Mouse (Mus musculus) T-helper 17 cell (primary cell): ENCODE results near the gene Tes3-ps.

Source experiments
- in situ Hi-C, 2 experiments: fragments of 300-600 bp; cut with MboI, MseI; formaldehyde crosslinking; loops; 1 replicate in 1 of 2; 2 replicates in 1 of 2; pipeline ENCODE4 v1.15.1; 2025; ENCODE audit warnings: high pct_unique_total_duplicates in 2 of 2

Gene Tes3-ps

GRCm38 (mm10) chr13:49492376-49493368, at the start of gene Tes3-ps:
Gene Tes3-ps, plus strand, starts transcription at chr13:49493318.
- in situ Hi-C loops = no loop called here

GRCm38 (mm10) chr13:49444451-49444850, 48.7 kb upstream of the Tes3-ps start:
- in situ Hi-C loops = no loop called here

GRCm38 (mm10) chr13:49449318-49449749, 43.8 kb upstream of the Tes3-ps start:
- in situ Hi-C loops = loop anchor here in 1 of 2 experiments (5.0 kb wide), 1 partner anchor 193 kb away; no protein-coding TSS in a partner anchor

- in situ Hi-C loops = no loop called here
Observed at GRCm38 (mm10) chr13:49460276-49460675, 32.8 kb upstream of the Tes3-ps start.

GRCm38 (mm10) chr13:49460692-49461414, 32.3 kb upstream of the Tes3-ps start:
- in situ Hi-C loops = no loop called here

- in situ Hi-C loops = no loop called here
Observed at GRCm38 (mm10) chr13:49461458-49462132, 31.5 kb upstream of the Tes3-ps start.

GRCm38 (mm10) chr13:49462921-49463320, 30.2 kb upstream of the Tes3-ps start:
- in situ Hi-C loops = no loop called here

- in situ Hi-C loops = no loop called here
Observed at GRCm38 (mm10) chr13:49465875-49466274, 27.2 kb upstream of the Tes3-ps start.

- in situ Hi-C loops = no loop called here
Observed at GRCm38 (mm10) chr13:49466393-49467075, 26.6 kb upstream of the Tes3-ps start.

GRCm38 (mm10) chr13:49467585-49467984, 25.5 kb upstream of the Tes3-ps start:
- in situ Hi-C loops = no loop called here

GRCm38 (mm10) chr13:49469002-49469401, 24.1 kb upstream of the Tes3-ps start:
- in situ Hi-C loops = no loop called here

GRCm38 (mm10) chr13:49470319-49470718, 22.8 kb upstream of the Tes3-ps start:
- in situ Hi-C loops = no loop called here

GRCm38 (mm10) chr13:49470806-49471205, 22.3 kb upstream of the Tes3-ps start:
- in situ Hi-C loops = no loop called here

GRCm38 (mm10) chr13:49471981-49472675, 21.0 kb upstream of the Tes3-ps start:
- in situ Hi-C loops = no loop called here

- in situ Hi-C loops = no loop called here
Observed at GRCm38 (mm10) chr13:49472676-49473005, 20.5 kb upstream of the Tes3-ps start.

GRCm38 (mm10) chr13:49477887-49478286, 15.2 kb upstream of the Tes3-ps start:
- in situ Hi-C loops = no loop called here

- in situ Hi-C loops = no loop called here
Observed at GRCm38 (mm10) chr13:49478851-49479374, 14.2 kb upstream of the Tes3-ps start.

GRCm38 (mm10) chr13:49479399-49479798, 13.7 kb upstream of the Tes3-ps start:
- in situ Hi-C loops = no loop called here

GRCm38 (mm10) chr13:49480057-49480456, 13.1 kb upstream of the Tes3-ps start:
- in situ Hi-C loops = loop anchor here in 1 of 2 experiments (10.0 kb wide), 1 partner anchor 1495 kb away; no protein-coding TSS in a partner anchor

GRCm38 (mm10) chr13:49480551-49480950, 12.6 kb upstream of the Tes3-ps start:
- in situ Hi-C loops = loop anchor here in 1 of 2 experiments (10.0 kb wide), 1 partner anchor 1494 kb away; no protein-coding TSS in a partner anchor
